Mouse (Mus musculus): Measurements from ENCODE around the gene Zfp708. TPM values are rescaled to one million over a fixed set of nuclear protein-coding genes. Genes with fewer than 3 reads are reported as not detected.

Zfp708 gene
- polyA plus RNA-seq, 1 experiment: 0.11 TPM

DNA sequence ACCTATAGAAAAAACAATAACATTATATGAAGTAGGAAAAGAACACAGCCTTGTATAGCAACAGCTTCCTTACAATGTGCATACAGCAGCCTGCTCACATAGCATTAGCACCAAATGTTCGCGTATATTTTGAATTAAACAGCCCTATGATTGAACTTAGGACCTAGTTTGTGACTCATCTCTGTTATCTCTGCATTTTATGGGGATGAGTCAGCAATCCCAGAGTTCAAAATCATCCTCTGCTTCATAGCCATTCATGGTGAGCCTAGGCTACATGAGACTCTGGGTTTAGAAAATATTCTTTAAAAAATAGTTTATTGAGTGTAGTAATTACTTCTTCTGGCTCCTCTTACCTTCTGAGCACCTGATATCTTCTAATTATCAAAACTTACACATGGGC lies 15.5 kb upstream of the Zfp708 start:
- Histone ChIP-seq H3K27me3 (ENCODE audit: control insufficient read depth, insufficient read depth, insufficient read length) (no peaks in the 10 kb centered on the region), H3ac (ENCODE audit: control insufficient read depth, insufficient read length) (no peak overlapping the region), H3K79me2 (ENCODE audit: control insufficient read depth, insufficient read depth) (no peaks in the 10 kb centered on the region), H3K4me2 (ENCODE audit: low read depth) (peak overlapping the region; percentile 26), H3K4me3 (no peak overlapping the region), H3K36me3 (ENCODE audit: control insufficient read depth, insufficient read depth) (no peaks in the 10 kb centered on the region)
- no peak for TF ChIP-seq E2F4 (IDR thresholded peaks at IDR 0.05; ENCODE audit: insufficient read depth)
- no peak for TF ChIP-seq MAX (IDR thresholded peaks at IDR 0.05; ENCODE audit: low read depth)
- TF ChIP-seq MYOD1 (IDR thresholded peaks at IDR 0.05; ENCODE audit: control insufficient read depth in 1 of 3, insufficient read length in 2 of 3, low read depth in 2 of 3): no peak
- no peak for TF ChIP-seq REST (IDR thresholded peaks at IDR 0.05; ENCODE audit: insufficient read depth, insufficient read length)
- TF ChIP-seq USF1 (IDR thresholded peaks at IDR 0.05; ENCODE audit: low read depth): no peak
- no peak for TF ChIP-seq TCF12 (IDR thresholded peaks at IDR 0.05; ENCODE audit: insufficient read depth, poor library complexity, severe bottlenecking)
- TF ChIP-seq TCF3 (IDR thresholded peaks at IDR 0.05; ENCODE audit: insufficient read length, low read depth): no peak
- no peak for TF ChIP-seq MYOG (IDR thresholded peaks at IDR 0.05; ENCODE audit: control insufficient read depth in 1 of 3, insufficient read depth in 1 of 3, insufficient read length in 2 of 3, low read depth in 2 of 3)
- TF ChIP-seq CEBPB (IDR thresholded peaks at IDR 0.05; ENCODE audit: insufficient read depth, poor library complexity, severe bottlenecking): no peak
- no peak for TF ChIP-seq POLR2AphosphoS2 (IDR thresholded peaks at IDR 0.05; ENCODE audit: insufficient read length, low read depth)

DNA sequence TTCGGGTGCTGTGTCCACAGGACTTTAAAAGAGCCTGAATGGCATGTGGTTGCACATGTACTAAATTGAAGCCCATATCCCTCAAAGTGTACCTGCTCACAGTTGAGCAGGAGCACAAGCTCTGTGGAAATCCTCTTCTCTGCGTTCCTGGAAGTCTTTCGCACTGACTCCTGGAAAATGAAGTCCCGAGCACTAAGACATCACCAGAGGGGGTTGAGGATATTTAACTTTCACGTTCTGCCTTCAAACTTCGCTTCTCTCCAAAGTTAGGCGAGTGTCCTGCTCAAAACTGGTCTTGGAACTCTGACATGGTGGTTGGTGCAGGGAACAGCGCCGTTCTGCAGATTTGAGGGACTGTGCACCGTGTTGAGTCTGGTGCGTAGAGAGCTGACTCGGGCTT lies 14.3 kb upstream of the Zfp708 start:
- Histone ChIP-seq H3K4me3 (no peak overlapping the region), H3K27me3 (ENCODE audit: control insufficient read depth, insufficient read depth, insufficient read length) (no peaks in the 10 kb centered on the region), H3ac (ENCODE audit: control insufficient read depth, insufficient read length) (no peak overlapping the region), H3K79me2 (ENCODE audit: control insufficient read depth, insufficient read depth) (no peaks in the 10 kb centered on the region), H3K36me3 (ENCODE audit: control insufficient read depth, insufficient read depth) (no peaks in the 10 kb centered on the region), H3K4me2 (ENCODE audit: low read depth) (no peak overlapping the region)
- TF ChIP-seq E2F4 (IDR thresholded peaks at IDR 0.05; ENCODE audit: insufficient read depth): no peak
- TF ChIP-seq REST (IDR thresholded peaks at IDR 0.05; ENCODE audit: insufficient read depth, insufficient read length): no peak
- TF ChIP-seq USF1 (IDR thresholded peaks at IDR 0.05; ENCODE audit: low read depth): no peak
- TF ChIP-seq MAX (IDR thresholded peaks at IDR 0.05; ENCODE audit: low read depth): no peak
- no peak for TF ChIP-seq POLR2AphosphoS2 (IDR thresholded peaks at IDR 0.05; ENCODE audit: insufficient read length, low read depth)
- TF ChIP-seq POLR2A (IDR thresholded peaks at IDR 0.05; ENCODE audit: insufficient read length, low read depth): no peak
- TF ChIP-seq CEBPB (IDR thresholded peaks at IDR 0.05; ENCODE audit: insufficient read depth, poor library complexity, severe bottlenecking): no peak
- no peak for TF ChIP-seq MYOG (IDR thresholded peaks at IDR 0.05; ENCODE audit: control insufficient read depth in 1 of 3, insufficient read depth in 1 of 3, insufficient read length in 2 of 3, low read depth in 2 of 3)
- no peak for TF ChIP-seq TCF3 (IDR thresholded peaks at IDR 0.05; ENCODE audit: insufficient read length, low read depth)

DNA sequence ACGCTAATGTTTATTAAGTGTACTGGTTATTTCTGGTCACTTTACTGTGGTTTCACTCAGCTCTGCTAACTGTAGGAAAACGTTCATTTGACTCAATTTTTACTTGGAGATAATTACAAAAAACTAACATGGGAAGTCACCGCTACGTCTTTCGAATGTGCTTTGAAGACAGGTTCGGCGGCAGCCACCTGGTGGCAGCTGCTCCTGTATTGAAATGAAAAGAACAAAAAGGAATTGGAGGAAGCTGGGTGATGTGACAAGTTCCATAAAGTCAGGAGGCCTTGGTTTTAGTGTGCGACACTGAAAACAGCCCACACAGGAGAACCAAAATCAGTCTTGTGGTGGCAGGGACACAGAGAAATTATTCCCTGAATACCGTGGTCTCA lies 11.0 kb upstream of the Zfp708 start:
- peak overlapping the region; percentile 42 for H3ac ChIP-seq (ENCODE audit: control insufficient read depth, insufficient read length)
- TF ChIP-seq POLR2A (IDR thresholded peaks at IDR 0.05; ENCODE audit: insufficient read length, low read depth) (no peak), E2F4 (IDR thresholded peaks at IDR 0.05; ENCODE audit: insufficient read depth) (no peak), REST (IDR thresholded peaks at IDR 0.05; ENCODE audit: insufficient read depth, insufficient read length) (no peak), POLR2AphosphoS2 (IDR thresholded peaks at IDR 0.05; ENCODE audit: insufficient read length, low read depth) (no peak), MYOD1 (IDR thresholded peaks at IDR 0.05; ENCODE audit: control insufficient read depth in 1 of 3, insufficient read length in 2 of 3, low read depth in 2 of 3) (no peak), SRF (IDR thresholded peaks at IDR 0.05; ENCODE audit: control insufficient read depth, insufficient read length, low read depth) (no peak)
- H3K27me3 ChIP-seq (ENCODE audit: control insufficient read depth, insufficient read depth, insufficient read length): no peaks in the 10 kb centered on the region
- H3K36me3 ChIP-seq (ENCODE audit: control insufficient read depth, insufficient read depth): no peaks in the 10 kb centered on the region
- H3K79me2 ChIP-seq (ENCODE audit: control insufficient read depth, insufficient read depth): no peaks in the 10 kb centered on the region
- H3K4me3 ChIP-seq: peak overlapping the region; percentile 48
- H3K4me2 ChIP-seq (ENCODE audit: low read depth): peak overlapping the region; percentile 74

DNA sequence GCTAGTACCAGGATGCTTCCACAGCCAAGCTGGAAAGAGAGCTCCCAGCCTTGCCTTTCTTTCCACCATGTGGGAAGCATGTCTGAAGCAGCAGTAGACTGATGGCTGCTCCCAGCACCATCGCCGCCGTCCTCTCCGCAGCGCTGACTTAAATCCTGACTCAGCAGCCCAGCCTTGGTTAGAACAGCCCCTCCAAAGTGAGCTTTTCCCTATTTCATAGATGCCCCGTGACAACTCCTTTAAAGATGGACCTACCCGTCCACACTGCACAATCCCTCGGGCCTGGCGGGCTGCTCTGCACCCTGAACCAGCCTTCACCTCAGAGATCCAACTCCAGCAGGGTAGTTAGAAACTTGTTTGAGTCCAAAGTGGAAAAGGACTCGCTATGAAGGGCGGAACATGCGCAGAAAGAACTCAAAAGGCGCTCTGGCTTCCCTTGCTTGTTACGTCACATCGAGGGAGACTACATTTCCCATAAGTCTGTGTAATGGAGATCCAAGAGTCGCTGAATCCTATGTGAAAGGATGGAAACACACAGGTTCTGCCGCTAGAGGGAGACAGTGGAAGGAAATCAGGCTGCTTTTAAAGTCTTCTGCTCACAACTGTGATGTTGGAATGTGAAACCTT lies 10.5 kb upstream of the Zfp708 start, which contains the start of gene Gm28557:
Gm28557 (minus strand) TSS at position 411 of the 627 bp plus-strand sequence.
- H3K4me2 ChIP-seq (ENCODE audit: low read depth): peak within 1 kb of the TSS; percentile 78
- H3ac ChIP-seq (ENCODE audit: control insufficient read depth, insufficient read length): peak within 1 kb of the TSS; percentile 42
- H3K4me3 ChIP-seq: peak within 1 kb of the TSS; percentile 48
- no peak for TF ChIP-seq TCF12 (IDR thresholded peaks at IDR 0.05; ENCODE audit: insufficient read depth, poor library complexity, severe bottlenecking)
- no peak for TF ChIP-seq MYOD1 (IDR thresholded peaks at IDR 0.05; ENCODE audit: control insufficient read depth in 1 of 3, insufficient read length in 2 of 3, low read depth in 2 of 3)
- TF ChIP-seq POLR2A (IDR thresholded peaks at IDR 0.05; ENCODE audit: insufficient read length, low read depth): peak; percentile 59
- no peak for TF ChIP-seq USF1 (IDR thresholded peaks at IDR 0.05; ENCODE audit: low read depth)
- TF ChIP-seq CEBPB (IDR thresholded peaks at IDR 0.05; ENCODE audit: insufficient read depth, poor library complexity, severe bottlenecking): 0 out of 2 replicates have a peak, but pooled peaks have one; percentile 34
- no peak for TF ChIP-seq MYOG (IDR thresholded peaks at IDR 0.05; ENCODE audit: control insufficient read depth in 1 of 3, insufficient read depth in 1 of 3, insufficient read length in 2 of 3, low read depth in 2 of 3)
- TF ChIP-seq REST (IDR thresholded peaks at IDR 0.05; ENCODE audit: insufficient read depth, insufficient read length): no peak
- TF ChIP-seq TCF3 (IDR thresholded peaks at IDR 0.05; ENCODE audit: insufficient read length, low read depth): no peak
- TF ChIP-seq MAX (IDR thresholded peaks at IDR 0.05; ENCODE audit: low read depth): peak; percentile 4
- TF ChIP-seq E2F4 (IDR thresholded peaks at IDR 0.05; ENCODE audit: insufficient read depth): no peak
- TF ChIP-seq POLR2AphosphoS2 (IDR thresholded peaks at IDR 0.05; ENCODE audit: insufficient read length, low read depth): peak; percentile 68
- TF ChIP-seq SRF (IDR thresholded peaks at IDR 0.05; ENCODE audit: control insufficient read depth, insufficient read length, low read depth): no peak
- H3K79me2 ChIP-seq (ENCODE audit: control insufficient read depth, insufficient read depth): no peaks in the 10 kb centered on the region
- H3K36me3 ChIP-seq (ENCODE audit: control insufficient read depth, insufficient read depth): no peaks in the 10 kb centered on the region
- H3K27me3 ChIP-seq (ENCODE audit: control insufficient read depth, insufficient read depth, insufficient read length): no peaks in the 10 kb centered on the region

DNA sequence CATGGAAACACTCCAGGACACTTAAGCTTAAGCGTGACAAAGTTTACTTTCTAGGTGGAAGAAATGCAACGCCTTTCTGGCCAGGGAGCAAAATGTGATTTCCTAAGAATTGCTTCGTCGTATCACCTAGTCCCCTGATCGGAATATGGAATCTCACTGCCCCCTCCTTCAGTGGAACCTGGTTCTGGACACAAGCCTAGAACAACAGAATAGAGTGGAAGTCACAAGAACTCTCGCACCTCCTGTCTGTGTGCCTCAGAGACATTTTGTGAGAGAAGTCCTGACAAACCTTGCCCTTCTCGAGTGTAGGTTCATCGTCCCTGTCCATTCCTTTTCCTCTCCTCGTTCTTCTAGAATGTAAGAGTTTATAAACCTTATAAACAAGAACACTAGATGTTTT lies 9.9 kb upstream of the Zfp708 start:
- Histone ChIP-seq H3K4me2 (ENCODE audit: low read depth) (peak overlapping the region; percentile 78), H3K79me2 (ENCODE audit: control insufficient read depth, insufficient read depth) (no peaks in the 10 kb centered on the region), H3K27me3 (ENCODE audit: control insufficient read depth, insufficient read depth, insufficient read length) (no peaks in the 10 kb centered on the region), H3K4me3 (peak overlapping the region; percentile 48), H3K36me3 (ENCODE audit: control insufficient read depth, insufficient read depth) (no peaks in the 10 kb centered on the region), H3ac (ENCODE audit: control insufficient read depth, insufficient read length) (peak overlapping the region; percentile 42)
- TF ChIP-seq MAX (IDR thresholded peaks at IDR 0.05; ENCODE audit: low read depth) (no peak), TCF3 (IDR thresholded peaks at IDR 0.05; ENCODE audit: insufficient read length, low read depth) (no peak), SRF (IDR thresholded peaks at IDR 0.05; ENCODE audit: control insufficient read depth, insufficient read length, low read depth) (no peak), REST (IDR thresholded peaks at IDR 0.05; ENCODE audit: insufficient read depth, insufficient read length) (no peak), MYOD1 (IDR thresholded peaks at IDR 0.05; ENCODE audit: control insufficient read depth in 1 of 3, insufficient read length in 2 of 3, low read depth in 2 of 3) (no peak), POLR2AphosphoS2 (IDR thresholded peaks at IDR 0.05; ENCODE audit: insufficient read length, low read depth) (no peak), E2F4 (IDR thresholded peaks at IDR 0.05; ENCODE audit: insufficient read depth) (no peak), CEBPB (IDR thresholded peaks at IDR 0.05; ENCODE audit: insufficient read depth, poor library complexity, severe bottlenecking) (no peak), POLR2A (IDR thresholded peaks at IDR 0.05; ENCODE audit: insufficient read length, low read depth) (no peak), MYOG (IDR thresholded peaks at IDR 0.05; ENCODE audit: control insufficient read depth in 1 of 3, insufficient read depth in 1 of 3, insufficient read length in 2 of 3, low read depth in 2 of 3) (no peak), TCF12 (IDR thresholded peaks at IDR 0.05; ENCODE audit: insufficient read depth, poor library complexity, severe bottlenecking) (no peak), USF1 (IDR thresholded peaks at IDR 0.05; ENCODE audit: low read depth) (no peak)
